Mouse (Mus musculus): ENCODE measurements around the gene Phf10. TPM values are rescaled to one million over a fixed set of nuclear protein-coding genes. Genes with fewer than 3 reads are reported as not detected.

Gene Phf10
- polyA plus RNA-seq (2012; ENCODE audit: low replicate concordance) = 56.0 and 67.4 TPM in 2 replicates

DNA sequence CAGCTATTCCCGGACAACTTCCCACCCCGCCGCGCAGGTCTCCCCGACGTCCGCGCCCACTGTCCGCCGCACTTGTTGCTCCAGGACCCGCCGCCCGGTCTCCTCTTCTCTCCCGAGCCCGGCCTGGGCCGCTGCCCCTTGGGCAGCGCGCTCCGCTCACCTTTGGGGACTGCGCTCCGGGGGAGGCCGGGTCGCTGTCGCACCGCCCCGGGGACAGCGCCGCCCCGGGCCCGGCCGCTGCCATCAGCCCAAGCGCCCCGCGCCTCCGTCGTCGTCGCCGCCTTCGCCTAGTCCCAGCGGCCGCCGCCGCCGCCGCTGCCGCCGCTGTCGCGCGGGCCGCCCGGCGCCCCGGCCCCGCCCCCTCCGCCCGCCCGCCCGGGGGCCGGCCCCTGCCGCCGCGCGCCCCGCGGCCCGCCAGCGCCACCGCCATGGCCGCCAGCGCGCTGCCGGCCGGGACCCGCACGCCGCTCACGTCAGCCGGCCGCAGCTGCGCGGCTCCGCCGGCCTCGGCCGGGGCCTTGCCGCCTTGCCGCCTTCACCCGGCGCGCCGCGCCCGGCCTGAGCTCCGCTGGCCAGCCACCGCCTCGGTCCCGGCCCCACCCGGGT, at the start of gene Phf10:
Phf10 (minus strand) TSS at position 323 of the 606 bp plus-strand sequence.

DNA sequence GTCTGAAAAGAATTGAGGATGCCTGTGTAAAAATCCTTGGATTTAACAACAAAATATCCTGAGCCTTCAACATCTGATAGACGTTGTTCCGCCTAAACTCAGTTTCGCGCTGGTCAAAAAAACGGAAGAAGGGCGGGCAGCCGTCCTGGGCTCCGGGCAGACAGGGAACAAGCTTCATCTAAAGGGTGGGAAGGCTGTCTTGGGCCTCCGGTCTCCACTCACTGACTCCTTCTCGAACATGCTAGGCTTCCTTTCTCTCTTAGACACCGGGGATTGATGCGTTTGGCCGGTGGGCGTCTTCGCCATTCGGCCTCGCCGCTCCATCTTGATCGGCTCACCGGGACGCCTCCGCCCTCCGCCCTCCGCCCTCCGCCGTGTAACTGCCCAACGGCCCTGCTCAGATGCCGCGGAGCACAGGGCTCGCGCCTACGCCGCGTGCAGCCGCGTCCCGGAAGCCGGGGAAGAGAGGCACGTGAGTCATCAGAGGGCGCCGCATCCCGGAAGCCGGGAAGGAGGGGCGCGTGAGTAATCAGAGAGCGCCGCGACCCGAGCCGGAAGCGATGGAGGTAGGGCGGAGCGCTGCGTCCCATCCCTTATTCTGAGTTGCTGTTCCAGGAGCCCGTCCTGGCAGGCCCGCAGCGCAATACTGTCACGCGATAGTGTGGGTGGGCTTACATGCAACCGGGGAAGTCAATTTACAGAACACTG, 48.8 kb upstream of the Phf10 start, which contains the start of gene Gm3435:
Gm3435 (plus strand) TSS at position 471 of the 708 bp plus-strand sequence.

DNA sequence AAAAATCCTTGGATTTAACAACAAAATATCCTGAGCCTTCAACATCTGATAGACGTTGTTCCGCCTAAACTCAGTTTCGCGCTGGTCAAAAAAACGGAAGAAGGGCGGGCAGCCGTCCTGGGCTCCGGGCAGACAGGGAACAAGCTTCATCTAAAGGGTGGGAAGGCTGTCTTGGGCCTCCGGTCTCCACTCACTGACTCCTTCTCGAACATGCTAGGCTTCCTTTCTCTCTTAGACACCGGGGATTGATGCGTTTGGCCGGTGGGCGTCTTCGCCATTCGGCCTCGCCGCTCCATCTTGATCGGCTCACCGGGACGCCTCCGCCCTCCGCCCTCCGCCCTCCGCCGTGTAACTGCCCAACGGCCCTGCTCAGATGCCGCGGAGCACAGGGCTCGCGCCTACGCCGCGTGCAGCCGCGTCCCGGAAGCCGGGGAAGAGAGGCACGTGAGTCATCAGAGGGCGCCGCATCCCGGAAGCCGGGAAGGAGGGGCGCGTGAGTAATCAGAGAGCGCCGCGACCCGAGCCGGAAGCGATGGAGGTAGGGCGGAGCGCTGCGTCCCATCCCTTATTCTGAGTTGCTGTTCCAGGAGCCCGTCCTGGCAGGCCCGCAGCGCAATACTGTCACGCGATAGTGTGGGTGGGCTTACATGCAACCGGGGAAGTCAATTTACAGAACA, 17.4 kb upstream of the Phf10 start, which contains the start of the genes 9030025P20Rik and Gm3417:
9030025P20Rik (plus strand) TSS at position 107 of the 677 bp plus-strand sequence.
Gm3417 (minus strand) TSS at position 429 of the 677 bp plus-strand sequence.

DNA sequence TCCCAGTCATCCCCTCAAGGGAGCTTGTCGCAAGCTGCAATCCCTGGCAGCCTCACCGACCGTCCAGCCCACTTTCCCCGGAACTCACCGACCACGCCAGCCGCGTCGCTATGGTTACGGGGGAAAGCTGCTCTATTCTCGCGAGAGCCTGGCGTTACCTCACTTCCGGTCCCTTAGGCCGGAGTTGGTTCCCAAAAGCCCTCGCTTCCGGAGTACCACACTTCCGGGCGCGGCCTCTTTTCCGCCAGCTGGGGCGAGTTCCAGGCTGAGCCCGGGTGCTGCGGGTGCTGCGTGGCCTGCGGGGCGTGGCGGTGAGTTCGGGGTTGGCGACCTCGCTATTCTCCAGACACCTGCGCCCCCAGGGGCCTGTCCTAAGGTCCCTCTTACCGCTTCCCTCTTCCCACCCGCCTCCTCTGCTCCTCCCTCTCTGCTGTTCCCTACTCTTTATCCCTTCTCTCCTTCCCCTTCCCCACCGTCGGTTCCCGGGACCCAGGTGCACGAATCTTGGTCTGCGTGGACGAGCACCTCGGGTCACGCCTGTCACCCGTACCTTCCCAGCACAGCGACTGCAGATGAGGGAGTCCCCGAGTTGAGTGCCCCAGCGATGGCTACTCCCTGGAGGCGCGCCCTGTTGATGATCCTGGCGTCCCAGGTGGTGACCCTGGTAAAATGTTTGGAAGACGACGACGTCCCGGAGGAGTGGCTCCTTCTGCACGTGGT, 17.9 kb downstream of the Phf10 start, which contains the start of the genes Wdr27 and 1600012H06Rik:
Wdr27 (minus strand) TSS at position 150 of the 720 bp plus-strand sequence.
1600012H06Rik (plus strand) TSS at position 176 of the 720 bp plus-strand sequence.

Other genes starting within 250 kb of the Phf10 start
- gene Wdr27, start 18.1 kb downstream of the Phf10 start, polyA plus RNA-seq (2012; ENCODE audit: low replicate concordance) = 0.96 TPM in 1 of 2 replicates, not detected in the other
- 0.57 and 1.5 TPM in 2 replicates for gene 1600012H06Rik, start 18.1 kb downstream of the Phf10 start, polyA plus RNA-seq (2012; ENCODE audit: low replicate concordance)
- 3.6 and 4.3 TPM in 2 replicates for gene 9030025P20Rik, start 17.2 kb upstream of the Phf10 start, polyA plus RNA-seq (2012; ENCODE audit: low replicate concordance)
- 3.3 and 5.7 TPM in 2 replicates for gene Gm3417, start 17.5 kb upstream of the Phf10 start, polyA plus RNA-seq (2012; ENCODE audit: low replicate concordance)
- gene Gm3435, start 48.9 kb upstream of the Phf10 start, polyA plus RNA-seq (2012; ENCODE audit: low replicate concordance) = 0.59 and 0.82 TPM in 2 replicates
- 1.7 and 3.6 TPM in 2 replicates for gene Ermard, start 79.9 kb upstream of the Phf10 start, polyA plus RNA-seq (2012; ENCODE audit: low replicate concordance)
- gene Tcte3, start 80.2 kb upstream of the Phf10 start, polyA plus RNA-seq (2012; ENCODE audit: low replicate concordance) = 0.79 TPM in 1 of 2 replicates, not detected in the other
- 0.63 and 1.0 TPM in 2 replicates for gene Gm3448, start 80.3 kb upstream of the Phf10 start, polyA plus RNA-seq (2012; ENCODE audit: low replicate concordance)